Mouse (Mus musculus): ENCODE results near the gene Olfr1057.

GRCm38 (mm10) chr2:86362369-86362768, 15.8 kb downstream of the Olfr1057 start, which contains the start of gene Olfr1056:
- no peak for TF ChIP-seq CTCF (IDR thresholded peaks at IDR 0.05; ENCODE audit: control insufficient read depth, insufficient read depth, insufficient replicate concordance, low read depth, low read length)
- no peak for TF ChIP-seq POLR2A (IDR thresholded peaks at IDR 0.05; ENCODE audit: control insufficient read depth, low read depth, low read length)

All from testis, adult 2 months (tissue).